8 mouse cellular contexts compared by ENCODE assay signal in genomic region chr17:21707343-21707996, GRCm38 (mm10). TPM values are rescaled to one million over a fixed set of nuclear protein-coding genes. Genes with fewer than 3 reads are reported as not detected.
DNase-seq lines count a peak whose midpoint lies in the region; ATAC-seq and TF ChIP-seq lines count a peak whose summit lies in the region.

Gene Zfp760, plus strand, starts transcription at chr17:21707741.

- H3K4me1 ChIP-seq in cortical plate, adult 2 months (ENCODE audit: control insufficient read depth, insufficient read depth, low read length) = no peaks in the 10 kb centered on the region
- H3K4me1 ChIP-seq in megakaryocyte, embryonic 14.5 days = peaks cover 48% of the 10 kb centered on the region

- TF ChIP-seq POLR2A in cortical plate, adult 2 months (IDR thresholded peaks at IDR 0.05; ENCODE audit: extremely low read depth, insufficient read depth, low read length) = 0 out of 2 replicates have a peak, but pooled peaks have one; percentile 38

- TF ChIP-seq CTCF in cortical plate, adult 2 months (IDR thresholded peaks at IDR 0.05; ENCODE audit: extremely low read depth, insufficient read depth, low read length) = no peak

- H3K27me3 ChIP-seq in megakaryocyte, embryonic 14.5 days (replicated peaks) = no peaks in the 10 kb centered on the region

- H3K27ac ChIP-seq in cortical plate, adult 2 months (ENCODE audit: insufficient read depth, low read length) = peak within 1 kb of the TSS; percentile 38; the same call in 1 of the 2 replicates

- DNase-seq in gastrocnemius, adult 8-10 months (ENCODE audit: low spot score in 2 of 2) = peak; percentile 67 to 76
- peak; percentile 77 for DNase-seq in hindlimb bud, embryonic 11.5 days (ENCODE audit: extremely low spot score, low read depth, low spot score)
- DNase-seq in left cerebral cortex, adult 8-10 months (ENCODE audit: low spot score in 2 of 2) = peak; percentile 60 to 85
- peak; percentile 87 to 92 for DNase-seq in right cerebral cortex, postnatal 10 days (ENCODE audit: low spot score in 2 of 2)
- DNase-seq in urinary bladder, postnatal 25 days (ENCODE audit: low spot score) = peak; percentile 57

- peak within 1 kb of the TSS; percentile 55 for H3K4me3 ChIP-seq in cortical plate, adult 2 months (ENCODE audit: insufficient read depth, low read length)
- H3K4me3 ChIP-seq in megakaryocyte, embryonic 14.5 days (replicated peaks) = peak within 1 kb of the TSS; percentile 92

- H3K36me3 ChIP-seq in megakaryocyte, embryonic 14.5 days (replicated peaks; ENCODE audit: low read length) = peaks cover 17% of the 10 kb centered on the region

- H3K9me3 ChIP-seq in megakaryocyte, embryonic 14.5 days = no peaks in the 10 kb centered on the region

- ATAC-seq in activated CD4-positive, CD25-positive, alpha-beta regulatory T cell, adult 4 months = peak; percentile 90

RNA-seq across cellular contexts. Expression of gene Zfp760, which starts in this region (rescaled TPM):
- polyA plus RNA-seq in activated CD4-positive, CD25-positive, alpha-beta regulatory T cell, adult 4 months (2017; shearing (Covaris generic)) = 1 to 10 TPM; 7.0 to 8.3 TPM
- polyA plus RNA-seq in cortical plate, adult 2 months (2012; rRNA removed) = 5.8 TPM in 2 replicates
- total RNA-seq in gastrocnemius, adult 8-10 months (2022) = under 1 TPM; 0.51 to 0.91 (median 0.77) TPM
- total RNA-seq in left cerebral cortex, adult 8-10 months (2022) = 1 to 10 TPM; 6.2 to 7.0 (median 6.3) TPM
- 0.04 TPM in 1 of 2 replicates, not detected in the other for polyA plus RNA-seq in megakaryocyte, embryonic 14.5 days (2012; ENCODE audit: insufficient read depth, low replicate concordance)

Comparison
In these comparisons a context has a peak if more than half of its experiments do, and no peak if none do; other contexts are left out.
1. Peak in every context shown above with its lines: DNase-seq, ATAC-seq, H3K4me3 ChIP-seq and H3K27ac ChIP-seq.
2. Peak in DNase-seq in gastrocnemius, adult 8-10 months; RNA of the gene not detected or under 1 TPM.